Mouse (Mus musculus): ENCODE results near the gene Vamp2. TPM values are rescaled to one million over a fixed set of nuclear protein-coding genes. Genes with fewer than 3 reads are reported as not detected.

Gene Vamp2
- 51.1 and 58.3 TPM in 2 replicates for polyA plus RNA-seq (2011; ENCODE audit: insufficient read length, low read depth, missing spikeins)

GRCm38 (mm10) chr11:69088103-69088855 is at the start of gene Vamp2:
Vamp2 (plus strand) TSS chr11:69088490.
- TF ChIP-seq CTCF (IDR thresholded peaks at IDR 0.05; ENCODE audit: borderline replicate concordance, insufficient read depth, low read length) (no peak), POLR2A (IDR thresholded peaks at IDR 0.05; ENCODE audit: low read depth, low read length) (peak; percentile 71)
- H3K4me3 ChIP-seq (ENCODE audit: insufficient read depth, low read length): peak within 1 kb of the TSS; percentile 98
- H3K27ac ChIP-seq (ENCODE audit: insufficient read depth, low read length): peak within 1 kb of the TSS; percentile 72
- peaks cover 2% of the 10 kb centered on the region; the same call in 1 of the 2 replicates for H3K4me1 ChIP-seq (ENCODE audit: control insufficient read depth, insufficient read depth, low read length)

- peak within 1 kb of the TSS; percentile 62 for H3K27ac ChIP-seq (ENCODE audit: insufficient read depth, low read length)
- no peaks in the 10 kb centered on the region for H3K4me1 ChIP-seq (ENCODE audit: control insufficient read depth, insufficient read depth, low read length)
- no peak for TF ChIP-seq POLR2A (IDR thresholded peaks at IDR 0.05; ENCODE audit: low read depth, low read length)
- no peak for TF ChIP-seq CTCF (IDR thresholded peaks at IDR 0.05; ENCODE audit: borderline replicate concordance, insufficient read depth, low read length)
- peak within 1 kb of the TSS; percentile 75 for H3K4me3 ChIP-seq (ENCODE audit: insufficient read depth, low read length)
These were observed 42.5 kb upstream of the Vamp2 start, which contains the start of gene Aurkb for GRCm38 (mm10) chr11:69045531-69046394. Aurkb (plus strand) TSS chr11:69045647.

GRCm38 (mm10) chr11:69046395-69046774 is 41.9 kb upstream of the Vamp2 start:
- Histone ChIP-seq H3K4me1 (ENCODE audit: control insufficient read depth, insufficient read depth, low read length) (no peaks in the 10 kb centered on the region), H3K4me3 (ENCODE audit: insufficient read depth, low read length) (peak overlapping the region; percentile 75), H3K27ac (ENCODE audit: insufficient read depth, low read length) (peak overlapping the region; percentile 62; the same call in 1 of the 2 replicates)
- peak; percentile 15; the same call in 1 of the 2 replicates for TF ChIP-seq POLR2A (IDR thresholded peaks at IDR 0.05; ENCODE audit: low read depth, low read length)
- no peak for TF ChIP-seq CTCF (IDR thresholded peaks at IDR 0.05; ENCODE audit: borderline replicate concordance, insufficient read depth, low read length)

GRCm38 (mm10) chr11:69047592-69047991 is 40.7 kb upstream of the Vamp2 start:
- Histone ChIP-seq H3K4me1 (ENCODE audit: control insufficient read depth, insufficient read depth, low read length) (no peaks in the 10 kb centered on the region), H3K27ac (ENCODE audit: insufficient read depth, low read length) (no peak overlapping the region), H3K4me3 (ENCODE audit: insufficient read depth, low read length) (0 out of 2 replicates have a peak overlapping the region, but pooled peaks have one; percentile 5)
- TF ChIP-seq POLR2A (IDR thresholded peaks at IDR 0.05; ENCODE audit: low read depth, low read length): no peak
- TF ChIP-seq CTCF (IDR thresholded peaks at IDR 0.05; ENCODE audit: borderline replicate concordance, insufficient read depth, low read length): no peak

- no peaks in the 10 kb centered on the region for H3K4me1 ChIP-seq (ENCODE audit: control insufficient read depth, insufficient read depth, low read length)
- H3K4me3 ChIP-seq (ENCODE audit: insufficient read depth, low read length): no peak overlapping the region
- H3K27ac ChIP-seq (ENCODE audit: insufficient read depth, low read length): no peak overlapping the region
- no peak for TF ChIP-seq POLR2A (IDR thresholded peaks at IDR 0.05; ENCODE audit: low read depth, low read length)
- no peak for TF ChIP-seq CTCF (IDR thresholded peaks at IDR 0.05; ENCODE audit: borderline replicate concordance, insufficient read depth, low read length)
These were observed 40.1 kb upstream of the Vamp2 start for GRCm38 (mm10) chr11:69048151-69048550.

- TF ChIP-seq CTCF (IDR thresholded peaks at IDR 0.05; ENCODE audit: borderline replicate concordance, insufficient read depth, low read length) (no peak), POLR2A (IDR thresholded peaks at IDR 0.05; ENCODE audit: low read depth, low read length) (no peak)
- H3K4me1 ChIP-seq (ENCODE audit: control insufficient read depth, insufficient read depth, low read length): no peaks in the 10 kb centered on the region
- no peak overlapping the region for H3K27ac ChIP-seq (ENCODE audit: insufficient read depth, low read length)
- H3K4me3 ChIP-seq (ENCODE audit: insufficient read depth, low read length): no peak overlapping the region
These were observed 37.5 kb upstream of the Vamp2 start for GRCm38 (mm10) chr11:69050748-69051147.

- Histone ChIP-seq H3K4me1 (ENCODE audit: control insufficient read depth, insufficient read depth, low read length) (no peaks in the 10 kb centered on the region), H3K4me3 (ENCODE audit: insufficient read depth, low read length) (no peak overlapping the region), H3K27ac (ENCODE audit: insufficient read depth, low read length) (no peak overlapping the region)
- no peak for TF ChIP-seq POLR2A (IDR thresholded peaks at IDR 0.05; ENCODE audit: low read depth, low read length)
- no peak for TF ChIP-seq CTCF (IDR thresholded peaks at IDR 0.05; ENCODE audit: borderline replicate concordance, insufficient read depth, low read length)
These were observed 36.5 kb upstream of the Vamp2 start for GRCm38 (mm10) chr11:69051771-69052170.

GRCm38 (mm10) chr11:69052824-69053421 is 35.4 kb upstream of the Vamp2 start:
- Histone ChIP-seq H3K4me1 (ENCODE audit: control insufficient read depth, insufficient read depth, low read length) (no peaks in the 10 kb centered on the region), H3K27ac (ENCODE audit: insufficient read depth, low read length) (no peak overlapping the region), H3K4me3 (ENCODE audit: insufficient read depth, low read length) (no peak overlapping the region)
- no peak for TF ChIP-seq CTCF (IDR thresholded peaks at IDR 0.05; ENCODE audit: borderline replicate concordance, insufficient read depth, low read length)
- no peak for TF ChIP-seq POLR2A (IDR thresholded peaks at IDR 0.05; ENCODE audit: low read depth, low read length)

- Histone ChIP-seq H3K4me1 (ENCODE audit: control insufficient read depth, insufficient read depth, low read length) (no peaks in the 10 kb centered on the region), H3K27ac (ENCODE audit: insufficient read depth, low read length) (no peak overlapping the region), H3K4me3 (ENCODE audit: insufficient read depth, low read length) (no peak overlapping the region)
- no peak for TF ChIP-seq POLR2A (IDR thresholded peaks at IDR 0.05; ENCODE audit: low read depth, low read length)
- TF ChIP-seq CTCF (IDR thresholded peaks at IDR 0.05; ENCODE audit: borderline replicate concordance, insufficient read depth, low read length): no peak
These were observed 34.4 kb upstream of the Vamp2 start for GRCm38 (mm10) chr11:69053848-69054247.

Measured in embryonic fibroblast, embryonic 13.5 days (primary cell).